Mouse (Mus musculus) lung, postnatal 4 days (tissue): ENCODE data around the gene Uvrag.
"Not testable (repeated sequence)": the region's sequence is repeated elsewhere in the genome, so short reads cannot be mapped to it uniquely, and the experiment has no call there.

ENCODE experiments used
- DNase-seq, 2 experiments: peaks; one replicate each; pipeline ENCODE4 v3.0.0; 2021

Uvrag gene

GRCm38 (mm10) chr7:98967672-98968071 is 173.3 kb downstream of the Uvrag start:
- DNase-seq, result no peak

GRCm38 (mm10) chr7:98963581-98963980 is 177.4 kb downstream of the Uvrag start:
- DNase-seq, result not testable (repeated sequence)

GRCm38 (mm10) chr7:98962547-98963311 is 178.2 kb downstream of the Uvrag start:
- DNase-seq, result peak; percentile 75 to 82

- DNase-seq, result no peak
Observed at GRCm38 (mm10) chr7:98962074-98962473, 178.9 kb downstream of the Uvrag start.

GRCm38 (mm10) chr7:98960274-98960673 is 180.7 kb downstream of the Uvrag start:
- no peak for DNase-seq

GRCm38 (mm10) chr7:98959246-98959645 is 181.7 kb downstream of the Uvrag start:
- no peak for DNase-seq

- DNase-seq, result no peak
Observed at GRCm38 (mm10) chr7:98958172-98958571, 182.8 kb downstream of the Uvrag start.

GRCm38 (mm10) chr7:98957111-98957741 is 183.7 kb downstream of the Uvrag start:
- no peak for DNase-seq

GRCm38 (mm10) chr7:98956609-98957008 is 184.3 kb downstream of the Uvrag start:
- DNase-seq, result no peak

GRCm38 (mm10) chr7:98953649-98954048 is 187.3 kb downstream of the Uvrag start:
- DNase-seq, result peak in 1 of 2 experiments; percentile 22

GRCm38 (mm10) chr7:98944986-98945385 is 196.0 kb downstream of the Uvrag start:
- DNase-seq, result no peak

- DNase-seq, result no peak
Observed at GRCm38 (mm10) chr7:98943687-98944086, 197.3 kb downstream of the Uvrag start.

- no peak for DNase-seq
Observed at GRCm38 (mm10) chr7:98942746-98943145, 198.2 kb downstream of the Uvrag start.

GRCm38 (mm10) chr7:98939194-98939593 is 201.7 kb downstream of the Uvrag start:
- peak; percentile 53 to 73 for DNase-seq

GRCm38 (mm10) chr7:98938621-98939020 is 202.3 kb downstream of the Uvrag start:
- no peak for DNase-seq

- no peak for DNase-seq
Observed at GRCm38 (mm10) chr7:98937079-98937813, 203.7 kb downstream of the Uvrag start.

GRCm38 (mm10) chr7:98935757-98936156 is 205.2 kb downstream of the Uvrag start:
- no peak for DNase-seq

GRCm38 (mm10) chr7:98935193-98935592 is 205.7 kb downstream of the Uvrag start:
- DNase-seq, result no peak

GRCm38 (mm10) chr7:98928336-98929025 is 212.5 kb downstream of the Uvrag start:
- peak; percentile 41 to 56 for DNase-seq

GRCm38 (mm10) chr7:98926906-98927528 is 213.9 kb downstream of the Uvrag start:
- DNase-seq, result no peak

GRCm38 (mm10) chr7:98924380-98924869 is 216.5 kb downstream of the Uvrag start:
- DNase-seq, result peak in 1 of 2 experiments; percentile 46

GRCm38 (mm10) chr7:98922984-98923383 is 218.0 kb downstream of the Uvrag start:
- no peak for DNase-seq
